Comparison of ENCODE assay signal across 12 mouse cellular contexts in genomic region chr3:51169150-51169925, GRCm38 (mm10). TPM values are rescaled to one million over a fixed set of nuclear protein-coding genes. Genes with fewer than 3 reads are reported as not detected.
DNase-seq lines count a peak whose midpoint lies in the region; ATAC-seq lines count a peak whose summit lies in the region.
"Had no signal": no experiment of that assay in that cellular context is flagged by ENCODE, and none has a peak within 500 bp of the region (broad histone marks: within the 10 kb centered on the region; RNA-seq: fewer than 3 reads in every experiment).

No protein-coding gene starts in this region.

- no peak overlapping the region for H3K27ac ChIP-seq in forebrain, embryonic 16.5 days (ENCODE audit: low read length)
- no peak overlapping the region for H3K27ac ChIP-seq in forebrain, embryonic 10.5 days
- no peak overlapping the region; the same call in none of the 2 replicates for H3K27ac ChIP-seq in neural tube, embryonic 13.5 days (replicated peaks)
- no peak overlapping the region for H3K27ac ChIP-seq in intestine, embryonic 15.5 days
- H3K27ac ChIP-seq in stomach, embryonic 16.5 days (ENCODE audit: low read length): no peak overlapping the region
- no peak overlapping the region for H3K27ac ChIP-seq in kidney, embryonic 16.5 days (ENCODE audit: low read length)
- H3K27ac ChIP-seq: kidney, postnatal 0 days had no signal

- H3K9ac ChIP-seq in forebrain, embryonic 16.5 days (replicated peaks; ENCODE audit: low read depth, low read length): no peak overlapping the region
- no peak overlapping the region for H3K9ac ChIP-seq in neural tube, embryonic 13.5 days
- no peak overlapping the region for H3K9ac ChIP-seq in intestine, embryonic 15.5 days
- no peak overlapping the region; the same call in 1 of the 2 replicates for H3K9ac ChIP-seq in stomach, embryonic 16.5 days (ENCODE audit: low read length)
- no peak overlapping the region for H3K9ac ChIP-seq in kidney, embryonic 16.5 days (replicated peaks; ENCODE audit: low read length)
- H3K9ac ChIP-seq: heart, embryonic 12.5 days had no signal

- H3K36me3 ChIP-seq in forebrain, embryonic 16.5 days (ENCODE audit: control insufficient read depth, insufficient read depth): no peaks in the 10 kb centered on the region
- no peaks in the 10 kb centered on the region for H3K36me3 ChIP-seq in forebrain, embryonic 10.5 days (replicated peaks)
- H3K36me3 ChIP-seq in neural tube, embryonic 13.5 days: no peaks in the 10 kb centered on the region
- no peaks in the 10 kb centered on the region for H3K36me3 ChIP-seq in intestine, embryonic 15.5 days
- H3K36me3 ChIP-seq in stomach, embryonic 16.5 days (ENCODE audit: control insufficient read depth, insufficient read depth, low read length): no peaks in the 10 kb centered on the region
- H3K36me3 ChIP-seq in kidney, embryonic 16.5 days (ENCODE audit: insufficient read depth, low read length): no peaks in the 10 kb centered on the region
- H3K36me3 ChIP-seq: heart, embryonic 12.5 days had no signal

- WGBS in forebrain, embryonic 16.5 days: 68% methylated on average over 30 of the region's 30 CpGs
- 87% methylated on average over 30 of the region's 30 CpGs for WGBS in forebrain, embryonic 10.5 days
- 58% methylated on average over 30 of the region's 30 CpGs for WGBS in neural tube, embryonic 13.5 days
- 63% methylated on average over 30 of the region's 30 CpGs for WGBS in intestine, embryonic 15.5 days
- 57% methylated on average over 30 of the region's 30 CpGs for WGBS in stomach, embryonic 16.5 days
- 83% methylated on average over 30 of the region's 30 CpGs for WGBS in kidney, embryonic 16.5 days

- peak; percentile 13; the same call in 1 of the 2 replicates for ATAC-seq in forebrain, embryonic 16.5 days
- ATAC-seq in neural tube, embryonic 13.5 days (ENCODE audit: low read depth): 0 out of 2 replicates have a peak, but pooled peaks have one; percentile 30
- no peak for ATAC-seq in intestine, embryonic 15.5 days
- ATAC-seq in stomach, embryonic 16.5 days (ENCODE audit: insufficient read depth, low FRiP score): no peak
- ATAC-seq in kidney, embryonic 16.5 days (ENCODE audit: low FRiP score, low TSS enrichment): no peak

- H3K4me2 ChIP-seq in forebrain, embryonic 16.5 days (ENCODE audit: low read length): no peak overlapping the region
- H3K4me2 ChIP-seq in neural tube, embryonic 13.5 days: no peak overlapping the region
- peak overlapping the region; percentile 1 for H3K4me2 ChIP-seq in intestine, embryonic 15.5 days (replicated peaks)
- peak overlapping the region; percentile 28 for H3K4me2 ChIP-seq in stomach, embryonic 16.5 days (ENCODE audit: low read depth, low read length)
- no peak overlapping the region for H3K4me2 ChIP-seq in kidney, embryonic 16.5 days (replicated peaks; ENCODE audit: low read depth, low read length)
- H3K4me2 ChIP-seq: heart, embryonic 12.5 days; liver, embryonic 11.5 days had no signal

- no peaks in the 10 kb centered on the region for H3K9me3 ChIP-seq in forebrain, embryonic 16.5 days (ENCODE audit: control insufficient read depth, low read length)
- H3K9me3 ChIP-seq in forebrain, embryonic 10.5 days: no peaks in the 10 kb centered on the region
- no peaks in the 10 kb centered on the region for H3K9me3 ChIP-seq in neural tube, embryonic 13.5 days
- no peaks in the 10 kb centered on the region for H3K9me3 ChIP-seq in intestine, embryonic 15.5 days
- no peaks in the 10 kb centered on the region for H3K9me3 ChIP-seq in stomach, embryonic 16.5 days (replicated peaks; ENCODE audit: control insufficient read depth, low read length)
- no peaks in the 10 kb centered on the region for H3K9me3 ChIP-seq in kidney, embryonic 16.5 days (ENCODE audit: low read length)
- H3K9me3 ChIP-seq: heart, embryonic 12.5 days had no signal

- intact Hi-C loops in left cerebral cortex, postnatal 14 days (cut with DNase I): no loop called here

- DNase-seq in forebrain, embryonic 10.5 days (ENCODE audit: extremely low spot score, low spot score): no peak
- DNase-seq in neural tube, embryonic 10.5 days (ENCODE audit: extremely low spot score, low spot score): no peak
- no peak for DNase-seq in left cerebral cortex, postnatal 14 days (ENCODE audit: low spot score in 2 of 2)

- peaks cover 3% of the 10 kb centered on the region; the same call in 1 of the 2 replicates for H3K4me1 ChIP-seq in forebrain, embryonic 16.5 days (replicated peaks; ENCODE audit: control insufficient read depth, insufficient read depth, low read length)
- H3K4me1 ChIP-seq in forebrain, embryonic 10.5 days: peaks cover 6% of the 10 kb centered on the region; the same call in 1 of the 2 replicates
- H3K4me1 ChIP-seq in neural tube, embryonic 13.5 days (replicated peaks): peaks cover 8% of the 10 kb centered on the region
- H3K4me1 ChIP-seq in intestine, embryonic 15.5 days (replicated peaks): peaks cover under 1% of the 10 kb centered on the region; the same call in 1 of the 2 replicates
- 0 out of 2 replicates have a peak, but pooled peaks cover 2% of the 10 kb centered on the region for H3K4me1 ChIP-seq in stomach, embryonic 16.5 days (ENCODE audit: control insufficient read depth, insufficient read depth, low read length)
- H3K4me1 ChIP-seq in kidney, embryonic 16.5 days (ENCODE audit: insufficient read depth, low read length): no peaks in the 10 kb centered on the region
- H3K4me1 ChIP-seq: heart, embryonic 12.5 days had no signal

- H3K27me3 ChIP-seq in forebrain, embryonic 16.5 days (replicated peaks; ENCODE audit: control insufficient read depth, insufficient read depth, low read length): no peaks in the 10 kb centered on the region
- H3K27me3 ChIP-seq in forebrain, embryonic 10.5 days (ENCODE audit: poor library complexity, severe bottlenecking): no peaks in the 10 kb centered on the region
- H3K27me3 ChIP-seq in neural tube, embryonic 13.5 days: no peaks in the 10 kb centered on the region
- no peaks in the 10 kb centered on the region for H3K27me3 ChIP-seq in intestine, embryonic 15.5 days (replicated peaks)
- no peaks in the 10 kb centered on the region for H3K27me3 ChIP-seq in stomach, embryonic 16.5 days (ENCODE audit: control insufficient read depth, insufficient read depth, low read length)
- H3K27me3 ChIP-seq in kidney, embryonic 16.5 days (ENCODE audit: insufficient read depth, low read length): no peaks in the 10 kb centered on the region
- H3K27me3 ChIP-seq: heart, embryonic 12.5 days; megakaryocyte, embryonic 14.5 days had no signal

- H3K4me3 ChIP-seq in forebrain, embryonic 16.5 days (replicated peaks; ENCODE audit: low read length): no peak overlapping the region
- H3K4me3 ChIP-seq in forebrain, embryonic 10.5 days: no peak overlapping the region
- H3K4me3 ChIP-seq in neural tube, embryonic 13.5 days: no peak overlapping the region
- H3K4me3 ChIP-seq in intestine, embryonic 15.5 days (replicated peaks): no peak overlapping the region
- no peak overlapping the region; the same call in 1 of the 2 replicates for H3K4me3 ChIP-seq in stomach, embryonic 16.5 days (replicated peaks; ENCODE audit: low read length)
- H3K4me3 ChIP-seq in kidney, embryonic 16.5 days (ENCODE audit: low read length): no peak overlapping the region
- H3K4me3 ChIP-seq: heart, embryonic 12.5 days; megakaryocyte, embryonic 14.5 days had no signal

RNA-seq across cellular contexts. Expression of gene Noct, which starts 54.9 kb away (rescaled TPM):
- polyA plus RNA-seq in forebrain, embryonic 16.5 days (2015; fragmentation: Nextera tagmentation; extraction: Ambion mirVana): 21.3 and 23.0 TPM in 2 replicates
- 11.2 and 11.3 TPM in 2 replicates for polyA plus RNA-seq in forebrain, embryonic 10.5 days (2016; fragmentation: Nextera tagmentation; extraction: Ambion mirVana)
- polyA plus RNA-seq in neural tube, embryonic 13.5 days (2015; fragmentation: Nextera tagmentation; extraction: Ambion mirVana): 21.5 and 22.8 TPM in 2 replicates
- polyA plus RNA-seq in intestine, embryonic 15.5 days (2015; fragmentation: Nextera tagmentation; extraction: Ambion mirVana): 7.0 and 7.4 TPM in 2 replicates
- polyA plus RNA-seq in stomach, embryonic 16.5 days (2015; fragmentation: Nextera tagmentation; extraction: Ambion mirVana): 5.7 and 6.3 TPM in 2 replicates
- 10 to 100 TPM; 51.0 to 52.6 TPM for total RNA-seq in left cerebral cortex, postnatal 14 days (2021)
- 7.2 and 7.9 TPM in 2 replicates for polyA plus RNA-seq in kidney, embryonic 16.5 days (2015; fragmentation: Nextera tagmentation; extraction: Ambion mirVana)

Comparison
In these comparisons a context has a peak if more than half of its experiments do, and no peak if none do; other contexts are left out.
1. ATAC-seq: peak in forebrain, embryonic 16.5 days (single experiment) and neural tube, embryonic 13.5 days (single experiment); none in intestine, embryonic 15.5 days (single experiment), stomach, embryonic 16.5 days (single experiment) and kidney, embryonic 16.5 days (single experiment).
2. H3K4me2 ChIP-seq: peak in intestine, embryonic 15.5 days (single experiment) and stomach, embryonic 16.5 days (single experiment); none in forebrain, embryonic 16.5 days (single experiment), neural tube, embryonic 13.5 days (single experiment) and kidney, embryonic 16.5 days (single experiment).